ENCODE assay signal across 26 mouse cellular contexts in the genomic region with DNA sequence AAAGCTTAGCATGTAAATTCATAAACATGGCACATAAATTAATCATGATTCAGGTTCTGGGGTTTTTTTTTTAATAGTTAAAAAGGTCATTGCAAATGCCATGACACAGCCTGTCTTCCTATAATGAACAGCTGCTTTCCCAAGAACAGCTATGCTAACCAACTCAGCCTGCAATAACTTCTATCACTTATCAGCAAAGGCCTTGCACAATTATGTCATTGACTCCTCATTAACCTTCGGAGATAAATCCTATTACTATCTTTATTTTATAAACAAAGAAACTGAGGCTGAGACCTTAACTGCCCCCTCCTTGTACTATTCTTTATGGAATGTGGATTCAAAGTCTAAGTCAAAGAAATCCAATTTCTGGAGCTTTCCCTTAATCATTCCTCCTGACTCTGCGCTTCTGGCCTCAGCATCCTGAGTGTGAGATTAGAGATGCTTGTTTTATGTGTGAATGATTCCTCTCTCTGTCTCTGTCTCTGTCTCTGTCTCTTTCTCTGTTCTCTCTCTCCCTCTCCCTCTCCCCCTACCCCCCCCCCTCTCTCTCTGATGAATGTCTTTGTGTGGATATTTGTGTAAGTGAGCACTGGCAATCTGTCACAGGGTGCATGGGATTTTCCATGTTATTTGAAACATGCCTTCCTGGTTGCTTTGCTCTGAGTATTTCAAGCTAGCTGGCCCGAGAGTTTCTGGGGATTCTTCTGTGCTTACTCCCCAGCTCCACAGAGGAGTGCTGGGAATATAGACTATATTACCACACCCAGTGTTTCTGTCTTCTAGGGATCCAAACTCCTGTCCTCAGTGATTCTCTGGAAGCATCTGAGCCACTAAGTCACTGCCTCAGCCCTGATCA.
DNase-seq lines count a peak whose midpoint lies in the region; ATAC-seq lines count a peak whose summit lies in the region.
"Had no signal": no experiment of that assay in that cellular context is flagged by ENCODE, and none has a peak within 500 bp of the region (broad histone marks: within the 10 kb centered on the region; RNA-seq: fewer than 3 reads in every experiment).

No protein-coding gene starts in this region.

- no peak overlapping the region for H3K4me3 ChIP-seq in heart, embryonic 14.5 days (ENCODE audit: control insufficient read depth in 1 of 2, insufficient read depth in 1 of 2, low read depth in 1 of 2, low read length in 2 of 2)
- H3K4me3 ChIP-seq in kidney, embryonic 16.5 days (ENCODE audit: low read length): no peak overlapping the region
- no peak overlapping the region for H3K4me3 ChIP-seq in kidney, embryonic 14.5 days (ENCODE audit: low read length)
- H3K4me3 ChIP-seq in lung, embryonic 16.5 days (ENCODE audit: low read length): no peak overlapping the region
- H3K4me3 ChIP-seq: embryonic facial prominence, embryonic 12.5 days; erythroblast, embryonic 14.5 days; forebrain, embryonic 12.5 days; hindbrain, embryonic 13.5 days; limb, embryonic 10.5 days; stomach, embryonic 15.5 days had no signal

- no peak for ATAC-seq in heart, embryonic 14.5 days (ENCODE audit: insufficient number of reproducible peaks, insufficient read depth, low FRiP score, low read depth)
- ATAC-seq in kidney, embryonic 16.5 days (ENCODE audit: low FRiP score, low TSS enrichment): 0 out of 2 replicates have a peak, but pooled peaks have one; percentile 15
- no peak for ATAC-seq in kidney, embryonic 14.5 days (ENCODE audit: low FRiP score, low TSS enrichment)
- ATAC-seq in lung, embryonic 16.5 days (ENCODE audit: low read depth): peak; percentile 75
- ATAC-seq: activated CD4-positive, CD25-positive, alpha-beta regulatory T cell, adult 4 months; liver, postnatal 0 days had no signal

- H3K9me3 ChIP-seq in heart, embryonic 14.5 days (ENCODE audit: control insufficient read depth, low read length): no peaks in the 10 kb centered on the region
- no peaks in the 10 kb centered on the region; the same call in 1 of the 2 replicates for H3K9me3 ChIP-seq in kidney, embryonic 16.5 days (ENCODE audit: low read length)
- no peaks in the 10 kb centered on the region for H3K9me3 ChIP-seq in kidney, embryonic 14.5 days (ENCODE audit: control insufficient read depth, low read length)
- no peaks in the 10 kb centered on the region for H3K9me3 ChIP-seq in lung, embryonic 16.5 days (ENCODE audit: control insufficient read depth, low read length)
- H3K9me3 ChIP-seq: embryonic facial prominence, embryonic 12.5 days; forebrain, embryonic 12.5 days; hindbrain, embryonic 13.5 days; limb, embryonic 10.5 days; stomach, embryonic 15.5 days had no signal

- H3K9ac ChIP-seq in heart, embryonic 14.5 days (ENCODE audit: low read length): no peak overlapping the region
- no peak overlapping the region for H3K9ac ChIP-seq in kidney, embryonic 16.5 days (replicated peaks; ENCODE audit: low read length)
- H3K9ac ChIP-seq in kidney, embryonic 14.5 days (ENCODE audit: low read depth, low read length): no peak overlapping the region
- H3K9ac ChIP-seq in lung, embryonic 16.5 days (ENCODE audit: low read length): no peak overlapping the region
- H3K9ac ChIP-seq: embryonic facial prominence, embryonic 12.5 days; forebrain, embryonic 12.5 days; hindbrain, embryonic 13.5 days; liver, postnatal 0 days; stomach, embryonic 15.5 days had no signal

- intact Hi-C loops in gastrocnemius, postnatal 14 days (cut with DNase I; ENCODE audit: low total_unique reads): no loop called here

- H3K27me3 ChIP-seq in heart, embryonic 14.5 days (ENCODE audit: control insufficient read depth, insufficient read depth, low read length): no peaks in the 10 kb centered on the region
- H3K27me3 ChIP-seq in kidney, embryonic 16.5 days (ENCODE audit: insufficient read depth, low read length): no peaks in the 10 kb centered on the region
- no peaks in the 10 kb centered on the region for H3K27me3 ChIP-seq in kidney, embryonic 14.5 days (ENCODE audit: control insufficient read depth, insufficient read depth, low read length)
- H3K27me3 ChIP-seq in lung, embryonic 16.5 days (ENCODE audit: control insufficient read depth, insufficient read depth, low read depth, low read length): no peaks in the 10 kb centered on the region
- H3K27me3 ChIP-seq: embryonic facial prominence, embryonic 12.5 days; forebrain, embryonic 12.5 days; hindbrain, embryonic 13.5 days; stomach, embryonic 15.5 days had no signal

- H3K4me2 ChIP-seq in heart, embryonic 14.5 days (ENCODE audit: low read length): 0 out of 2 replicates have a peak overlapping the region, but pooled peaks have one; percentile 3
- no peak overlapping the region for H3K4me2 ChIP-seq in kidney, embryonic 16.5 days (replicated peaks; ENCODE audit: low read depth, low read length)
- no peak overlapping the region for H3K4me2 ChIP-seq in kidney, embryonic 14.5 days (replicated peaks; ENCODE audit: low read depth, low read length)
- H3K4me2 ChIP-seq in lung, embryonic 16.5 days (ENCODE audit: low read depth, low read length): no peak overlapping the region
- H3K4me2 ChIP-seq: embryonic facial prominence, embryonic 12.5 days; forebrain, embryonic 12.5 days; heart, embryonic 11.5 days; hindbrain, embryonic 13.5 days; midbrain, embryonic 11.5 days; stomach, embryonic 15.5 days had no signal

- 45% methylated on average over 3 of the region's 3 CpGs for WGBS in heart, embryonic 14.5 days
- WGBS in kidney, embryonic 16.5 days: 69% methylated on average over 3 of the region's 3 CpGs
- WGBS in kidney, embryonic 14.5 days: 70% methylated on average over 3 of the region's 3 CpGs
- WGBS in lung, embryonic 16.5 days: 37% methylated on average over 3 of the region's 3 CpGs

- peaks cover 10 to 22% of the 10 kb centered on the region in 2 experiments; a peak in 3 of 4 replicates for H3K4me1 ChIP-seq in heart, embryonic 14.5 days (ENCODE audit: control insufficient read depth in 2 of 2, insufficient read depth in 2 of 2, low read length in 2 of 2)
- peaks cover 8% of the 10 kb centered on the region; the same call in 1 of the 2 replicates for H3K4me1 ChIP-seq in kidney, embryonic 16.5 days (ENCODE audit: insufficient read depth, low read length)
- H3K4me1 ChIP-seq in kidney, embryonic 14.5 days (ENCODE audit: control insufficient read depth, insufficient read depth, low read length): 0 out of 2 replicates have a peak, but pooled peaks cover 3% of the 10 kb centered on the region
- peaks cover 11% of the 10 kb centered on the region; the same call in 1 of the 2 replicates for H3K4me1 ChIP-seq in lung, embryonic 16.5 days (replicated peaks; ENCODE audit: control insufficient read depth, insufficient read depth, low read length)
- H3K4me1 ChIP-seq: embryonic facial prominence, embryonic 12.5 days; forebrain, embryonic 12.5 days; stomach, embryonic 15.5 days had no signal

- no peaks in the 10 kb centered on the region for H3K36me3 ChIP-seq in heart, embryonic 14.5 days (ENCODE audit: control insufficient read depth, insufficient read depth, low read length)
- no peaks in the 10 kb centered on the region for H3K36me3 ChIP-seq in kidney, embryonic 16.5 days (ENCODE audit: insufficient read depth, low read length)
- H3K36me3 ChIP-seq in kidney, embryonic 14.5 days (ENCODE audit: control insufficient read depth, insufficient read depth, low read length): no peaks in the 10 kb centered on the region
- H3K36me3 ChIP-seq in lung, embryonic 16.5 days (ENCODE audit: control insufficient read depth, insufficient read depth, low read length): no peaks in the 10 kb centered on the region
- H3K36me3 ChIP-seq: embryonic facial prominence, embryonic 12.5 days; forebrain, embryonic 12.5 days; hindbrain, embryonic 13.5 days; limb, embryonic 10.5 days; stomach, embryonic 15.5 days had no signal

- DNase-seq in heart, adult 8-10 months (ENCODE audit: low spot score): no peak
- DNase-seq in lung, adult 18-20 months: no peak
- DNase-seq in skeletal muscle tissue, adult 2 months (ENCODE audit: low read depth, low spot score): peak; percentile 7
- no peak for DNase-seq in gastrocnemius, postnatal 14 days
- DNase-seq: B cell, adult 2 months; cerebellum, adult 2 months; cerebellum, postnatal 25 days; gastrocnemius, postnatal 36 days; liver; liver, postnatal 0 days; right cerebral cortex, adult 18-20 months; right cerebral cortex, postnatal 4 days; thymus, postnatal 4 days had no signal

- peak overlapping the region in 1 of 2 experiments; percentile 15; a peak in 2 of 4 replicates for H3K27ac ChIP-seq in heart, embryonic 14.5 days (replicated peaks in 1 of 2; ENCODE audit: control insufficient read depth in 1 of 2, insufficient read depth in 1 of 2, low read depth in 2 of 2, low read length in 2 of 2)
- H3K27ac ChIP-seq in kidney, embryonic 16.5 days (ENCODE audit: low read length): no peak overlapping the region
- no peak overlapping the region for H3K27ac ChIP-seq in kidney, embryonic 14.5 days (ENCODE audit: low read depth, low read length)
- peak overlapping the region; percentile 87 for H3K27ac ChIP-seq in lung, embryonic 16.5 days (ENCODE audit: low read length)
- H3K27ac ChIP-seq: embryonic facial prominence, embryonic 12.5 days; forebrain, embryonic 12.5 days; hindbrain, embryonic 13.5 days; limb, embryonic 10.5 days; stomach, embryonic 15.5 days had no signal

Comparison
In these comparisons a context has a peak if more than half of its experiments do, and no peak if none do; other contexts are left out.
1. ATAC-seq: peak in kidney, embryonic 16.5 days (single experiment) and lung, embryonic 16.5 days (single experiment); none in heart, embryonic 14.5 days (single experiment) and kidney, embryonic 14.5 days (single experiment).